Comparison of ENCODE assay signal across 7 mouse cellular contexts in genomic region chr6:73222841-73223526, GRCm38 (mm10). TPM values are rescaled to one million over a fixed set of nuclear protein-coding genes. Genes with fewer than 3 reads are reported as not detected.
DNase-seq lines count a peak whose midpoint lies in the region; ATAC-seq lines count a peak whose summit lies in the region.

No protein-coding gene starts in this region.

- DNase-seq in adrenal gland, postnatal 36 days = peak; percentile 93
- peak; percentile 62 for DNase-seq in embryo, embryonic 9.5 days (ENCODE audit: extremely low spot score)
- no peak for DNase-seq in liver, embryonic 11.5 days (ENCODE audit: low spot score)
- peak; percentile 37 to 82 for DNase-seq in urinary bladder, postnatal 36 days (ENCODE audit: low spot score in 2 of 2)

- no peaks in the 10 kb centered on the region for H3K27me3 ChIP-seq in heart, embryonic 11.5 days (ENCODE audit: control insufficient read depth, insufficient read depth, low read length)
- no peaks in the 10 kb centered on the region for H3K27me3 ChIP-seq in kidney, embryonic 14.5 days (ENCODE audit: control insufficient read depth, insufficient read depth, low read length)
- H3K27me3 ChIP-seq in liver, embryonic 11.5 days (replicated peaks; ENCODE audit: control insufficient read depth, insufficient read depth, low read length) = no peaks in the 10 kb centered on the region
- H3K27me3 ChIP-seq in neural tube, embryonic 12.5 days (replicated peaks) = no peaks in the 10 kb centered on the region

- 6% methylated on average over 8 of the region's 10 CpGs for WGBS in heart, embryonic 11.5 days (ENCODE audit: insufficient replicate concordance)
- WGBS in kidney, embryonic 14.5 days = 0% methylated on average over 9 of the region's 10 CpGs
- 36% methylated on average over 10 of the region's 10 CpGs for WGBS in liver, embryonic 11.5 days
- 21% methylated on average over 10 of the region's 10 CpGs for WGBS in neural tube, embryonic 12.5 days

- peak overlapping the region; percentile 88 for H3K27ac ChIP-seq in heart, embryonic 11.5 days (ENCODE audit: low read depth, low read length)
- peak overlapping the region; percentile 21; the same call in 1 of the 2 replicates for H3K27ac ChIP-seq in kidney, embryonic 14.5 days (ENCODE audit: low read depth, low read length)
- no peak overlapping the region for H3K27ac ChIP-seq in liver, embryonic 11.5 days (ENCODE audit: low read depth, low read length)
- no peak overlapping the region for H3K27ac ChIP-seq in neural tube, embryonic 12.5 days

- H3K4me2 ChIP-seq in heart, embryonic 11.5 days = peak overlapping the region; percentile 54
- H3K4me2 ChIP-seq in kidney, embryonic 14.5 days (replicated peaks; ENCODE audit: low read depth, low read length) = peak overlapping the region; percentile 8
- H3K4me2 ChIP-seq in liver, embryonic 11.5 days = peak overlapping the region; percentile 29; the same call in 1 of the 2 replicates
- H3K4me2 ChIP-seq in neural tube, embryonic 12.5 days (replicated peaks) = peak overlapping the region; percentile 25; the same call in 1 of the 2 replicates

- H3K9ac ChIP-seq in heart, embryonic 11.5 days (ENCODE audit: low read depth, low read length) = no peak overlapping the region
- H3K9ac ChIP-seq in kidney, embryonic 14.5 days (ENCODE audit: low read depth, low read length) = no peak overlapping the region
- H3K9ac ChIP-seq in liver, embryonic 11.5 days (ENCODE audit: low read depth, low read length) = no peak overlapping the region
- no peak overlapping the region for H3K9ac ChIP-seq in neural tube, embryonic 12.5 days

- H3K4me1 ChIP-seq in heart, embryonic 11.5 days (ENCODE audit: control insufficient read depth, insufficient read depth, low read length) = 0 out of 2 replicates have a peak, but pooled peaks cover 2% of the 10 kb centered on the region
- peaks cover 4% of the 10 kb centered on the region; the same call in 1 of the 2 replicates for H3K4me1 ChIP-seq in kidney, embryonic 14.5 days (ENCODE audit: control insufficient read depth, insufficient read depth, low read length)
- 0 out of 2 replicates have a peak, but pooled peaks cover 2% of the 10 kb centered on the region for H3K4me1 ChIP-seq in liver, embryonic 11.5 days (replicated peaks; ENCODE audit: control insufficient read depth, insufficient read depth, low read length)
- peaks cover 3% of the 10 kb centered on the region for H3K4me1 ChIP-seq in neural tube, embryonic 12.5 days

- H3K9me3 ChIP-seq in heart, embryonic 11.5 days (replicated peaks; ENCODE audit: control insufficient read depth, low read length) = no peaks in the 10 kb centered on the region
- H3K9me3 ChIP-seq in kidney, embryonic 14.5 days (ENCODE audit: control insufficient read depth, low read length) = no peaks in the 10 kb centered on the region
- H3K9me3 ChIP-seq in liver, embryonic 11.5 days (ENCODE audit: control insufficient read depth, low read length) = no peaks in the 10 kb centered on the region
- H3K9me3 ChIP-seq in neural tube, embryonic 12.5 days = no peaks in the 10 kb centered on the region

- peak overlapping the region; percentile 10; the same call in 1 of the 2 replicates for H3K4me3 ChIP-seq in heart, embryonic 11.5 days (ENCODE audit: low read depth, low read length)
- no peak overlapping the region for H3K4me3 ChIP-seq in kidney, embryonic 14.5 days (ENCODE audit: low read length)
- no peak overlapping the region for H3K4me3 ChIP-seq in liver, embryonic 11.5 days (ENCODE audit: low read depth, low read length)
- H3K4me3 ChIP-seq in neural tube, embryonic 12.5 days = no peak overlapping the region

- no peaks in the 10 kb centered on the region for H3K36me3 ChIP-seq in heart, embryonic 11.5 days (ENCODE audit: control insufficient read depth, insufficient read depth, low read length)
- H3K36me3 ChIP-seq in kidney, embryonic 14.5 days (ENCODE audit: control insufficient read depth, insufficient read depth, low read length) = no peaks in the 10 kb centered on the region
- H3K36me3 ChIP-seq in liver, embryonic 11.5 days (ENCODE audit: control insufficient read depth, insufficient read depth, low read length) = no peaks in the 10 kb centered on the region
- H3K36me3 ChIP-seq in neural tube, embryonic 12.5 days = no peaks in the 10 kb centered on the region

- peak; percentile 71 for ATAC-seq in heart, embryonic 11.5 days (replicated peaks; ENCODE audit: insufficient number of reproducible peaks, low FRiP score, low TSS enrichment)
- ATAC-seq in kidney, embryonic 14.5 days (ENCODE audit: low FRiP score, low TSS enrichment) = peak; percentile 74
- no peak for ATAC-seq in liver, embryonic 11.5 days (replicated peaks; ENCODE audit: low FRiP score)
- no peak for ATAC-seq in neural tube, embryonic 12.5 days (ENCODE audit: low FRiP score, low read depth)

RNA-seq across cellular contexts. Expression of gene Dnah6, which starts 1.5 kb away (rescaled TPM):
- total RNA-seq in adrenal gland, postnatal 36 days (2021) = under 1 TPM; 0.03 to 0.07 TPM
- 0.03 TPM in 1 of 2 replicates, not detected in the other for polyA plus RNA-seq in heart, embryonic 11.5 days (2014; fragmentation: Nextera tagmentation; extraction: Ambion mirVana)
- 0.05 and 0.06 TPM in 2 replicates for polyA plus RNA-seq in kidney, embryonic 14.5 days (2014; fragmentation: Nextera tagmentation; extraction: Ambion mirVana)
- 0.01 and 0.03 TPM in 2 replicates for polyA plus RNA-seq in liver, embryonic 11.5 days (2014; fragmentation: Nextera tagmentation; extraction: Ambion mirVana)
- polyA plus RNA-seq in neural tube, embryonic 12.5 days (2016; fragmentation: Nextera tagmentation; extraction: Ambion mirVana) = 0.04 and 0.05 TPM in 2 replicates

RNA-seq across cellular contexts. Expression of gene Suclg1, which starts 25.2 kb away (rescaled TPM):
- total RNA-seq in adrenal gland, postnatal 36 days (2021) = 100 to 1,000 TPM; 335 to 349 TPM
- 264 and 298 TPM in 2 replicates for polyA plus RNA-seq in heart, embryonic 11.5 days (2014; fragmentation: Nextera tagmentation; extraction: Ambion mirVana)
- 206 and 227 TPM in 2 replicates for polyA plus RNA-seq in kidney, embryonic 14.5 days (2014; fragmentation: Nextera tagmentation; extraction: Ambion mirVana)
- polyA plus RNA-seq in liver, embryonic 11.5 days (2014; fragmentation: Nextera tagmentation; extraction: Ambion mirVana) = 188 and 206 TPM in 2 replicates
- 133 and 138 TPM in 2 replicates for polyA plus RNA-seq in neural tube, embryonic 12.5 days (2016; fragmentation: Nextera tagmentation; extraction: Ambion mirVana)

Comparison
In these comparisons a context has a peak if more than half of its experiments do, and no peak if none do; other contexts are left out.
1. ATAC-seq: peak in heart, embryonic 11.5 days (single experiment) and kidney, embryonic 14.5 days (single experiment); none in liver, embryonic 11.5 days (single experiment) and neural tube, embryonic 12.5 days (single experiment).
2. H3K27ac ChIP-seq: peak in heart, embryonic 11.5 days (single experiment) and kidney, embryonic 14.5 days (single experiment); none in liver, embryonic 11.5 days (single experiment) and neural tube, embryonic 12.5 days (single experiment).
3. Peak in every context shown above with its lines, with median percentiles within 50 percentile points of each other: H3K4me2 ChIP-seq.